Mouse (Mus musculus): Measurements from ENCODE around the gene Msi2. TPM values are rescaled to one million over a fixed set of nuclear protein-coding genes. Genes with fewer than 3 reads are reported as not detected.

The Msi2 gene
- polyA plus RNA-seq, 1 experiment, result 21.9 TPM

DNA sequence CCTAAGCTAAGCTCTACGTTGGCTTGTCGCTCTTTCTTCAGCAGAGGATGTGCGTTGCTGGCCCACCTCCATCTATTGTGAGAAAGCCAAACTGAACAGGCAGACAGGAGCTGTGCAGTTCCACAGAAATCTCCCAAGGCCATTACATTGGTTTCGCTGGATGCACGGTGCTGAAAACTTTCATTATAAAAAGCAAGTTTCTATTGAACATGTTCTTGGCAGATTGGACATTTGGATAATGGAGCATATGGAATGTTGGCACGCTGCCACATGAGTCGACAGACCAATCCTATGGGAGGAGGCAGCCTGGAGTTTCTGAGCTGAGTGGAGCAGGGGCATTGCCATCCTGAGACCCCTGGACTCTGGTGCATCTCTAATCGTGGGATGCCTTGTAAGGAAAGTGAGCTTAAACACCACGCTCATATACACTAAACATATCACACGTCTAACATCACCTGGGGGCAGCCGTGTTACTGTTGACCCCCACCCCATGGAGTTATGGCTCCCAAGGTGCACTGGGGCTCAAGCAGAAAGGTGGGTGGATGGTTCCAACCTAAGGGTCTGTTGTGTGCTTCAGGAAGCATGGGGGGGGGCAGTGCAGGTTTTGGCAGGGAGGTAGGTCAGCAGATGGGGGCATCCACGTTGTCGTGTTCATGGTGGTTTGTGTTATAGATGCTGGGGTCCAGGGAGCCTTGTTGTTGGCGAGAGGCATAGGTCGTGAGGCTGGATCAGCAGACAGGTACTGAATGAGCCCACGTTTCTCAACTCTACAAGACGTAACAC, 389.3 kb downstream of the Msi2 start:
- Histone ChIP-seq H3K27ac (ENCODE audit: control insufficient read depth, insufficient read depth, low read depth, low read length, poor library complexity) (no peak overlapping the region), H3K4me3 (replicated peaks; ENCODE audit: control insufficient read depth, low read depth, low read length) (no peak overlapping the region), H3K4me1 (ENCODE audit: control insufficient read depth, insufficient read depth, low read length) (no peaks in the 10 kb centered on the region)
- 87% methylated on average over 17 of the region's 17 CpGs for WGBS
- TF ChIP-seq CTCF (IDR thresholded peaks at IDR 0.05; ENCODE audit: control insufficient read depth, insufficient read depth, low read length), result no peak
- no peak for TF ChIP-seq POLR2A (IDR thresholded peaks at IDR 0.05; ENCODE audit: borderline replicate concordance, control insufficient read depth, low read depth, low read length)

DNA sequence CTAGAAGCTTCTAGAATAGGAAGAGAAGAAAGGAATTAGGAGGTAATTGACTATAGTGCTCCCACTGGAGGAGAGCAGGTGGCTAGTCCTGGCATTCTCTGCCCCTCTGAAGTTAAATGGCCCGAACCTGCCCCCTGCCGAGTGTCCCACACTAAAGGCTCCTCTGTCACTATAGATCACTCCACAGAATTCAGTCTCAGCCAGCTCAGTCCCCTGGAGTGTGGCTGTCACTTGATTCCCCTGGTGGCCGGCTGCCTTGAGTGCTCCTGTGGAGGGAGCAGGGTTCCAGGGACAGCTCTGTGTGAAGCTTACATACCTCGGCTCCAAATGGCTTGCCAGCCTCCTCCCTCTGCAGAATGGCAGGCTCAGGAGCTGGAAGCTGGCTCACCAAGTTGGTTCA, 391.3 kb downstream of the Msi2 start:
- TF ChIP-seq POLR2A (IDR thresholded peaks at IDR 0.05; ENCODE audit: borderline replicate concordance, control insufficient read depth, low read depth, low read length), result no peak
- H3K27ac ChIP-seq (ENCODE audit: control insufficient read depth, insufficient read depth, low read depth, low read length, poor library complexity), result no peak overlapping the region
- 56% methylated on average over 4 of the region's 4 CpGs for WGBS
- no peak overlapping the region for H3K4me3 ChIP-seq (replicated peaks; ENCODE audit: control insufficient read depth, low read depth, low read length)
- no peaks in the 10 kb centered on the region for H3K4me1 ChIP-seq (ENCODE audit: control insufficient read depth, insufficient read depth, low read length)

DNA sequence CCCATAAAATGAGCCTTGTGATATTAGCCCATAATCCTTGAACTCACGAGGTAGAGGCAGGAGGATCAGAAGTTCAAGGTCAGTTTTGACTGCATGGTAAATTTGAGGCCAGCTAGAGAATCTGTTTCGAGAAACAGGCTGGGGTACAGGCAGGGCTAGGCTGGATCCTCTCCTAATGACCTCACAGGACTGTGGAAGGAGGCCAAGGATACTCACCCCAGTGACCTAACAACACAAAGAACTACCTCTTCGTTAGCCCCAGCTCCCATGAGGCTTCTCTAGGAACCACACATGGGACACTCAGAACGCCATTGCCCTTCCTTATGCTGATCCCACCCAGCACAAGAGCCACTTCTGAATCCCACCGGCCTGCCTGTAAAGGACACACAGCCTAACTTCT, 399.5 kb downstream of the Msi2 start:
- H3K4me1 ChIP-seq (ENCODE audit: control insufficient read depth, insufficient read depth, low read length), result no peaks in the 10 kb centered on the region
- 82% methylated on average over 5 of the region's 5 CpGs for WGBS
- H3K4me3 ChIP-seq (replicated peaks; ENCODE audit: control insufficient read depth, low read depth, low read length), result no peak overlapping the region
- TF ChIP-seq CTCF (IDR thresholded peaks at IDR 0.05; ENCODE audit: control insufficient read depth, insufficient read depth, low read length) (no peak), POLR2A (IDR thresholded peaks at IDR 0.05; ENCODE audit: borderline replicate concordance, control insufficient read depth, low read depth, low read length) (no peak)
- H3K27ac ChIP-seq (ENCODE audit: control insufficient read depth, insufficient read depth, low read depth, low read length, poor library complexity), result no peak overlapping the region

DNA sequence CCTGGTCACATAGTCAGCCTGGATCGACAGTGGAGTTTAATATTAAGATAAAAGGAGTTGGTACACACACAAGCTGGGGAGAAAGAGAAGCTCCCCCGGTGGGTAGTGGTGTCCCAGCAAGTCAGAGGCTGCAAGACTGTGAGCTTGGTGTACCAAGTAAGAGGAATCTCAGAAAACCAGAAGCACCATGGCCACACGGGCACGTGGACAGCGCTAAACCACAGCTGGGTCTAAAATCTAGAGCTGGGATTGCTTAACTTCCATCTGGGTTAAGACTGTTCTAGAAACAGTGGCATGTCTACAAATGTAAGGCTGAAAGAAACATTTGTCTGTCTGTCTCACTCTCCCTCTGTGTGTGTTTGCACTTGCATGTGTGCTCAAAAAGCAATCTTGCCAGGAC, 402.9 kb downstream of the Msi2 start:
- TF ChIP-seq CTCF (IDR thresholded peaks at IDR 0.05; ENCODE audit: control insufficient read depth, insufficient read depth, low read length), result no peak
- no peak for TF ChIP-seq POLR2A (IDR thresholded peaks at IDR 0.05; ENCODE audit: borderline replicate concordance, control insufficient read depth, low read depth, low read length)
- WGBS, result 33% methylated on average over 5 of the region's 5 CpGs
- no peak overlapping the region for H3K27ac ChIP-seq (ENCODE audit: control insufficient read depth, insufficient read depth, low read depth, low read length, poor library complexity)
- no peak overlapping the region for H3K4me3 ChIP-seq (replicated peaks; ENCODE audit: control insufficient read depth, low read depth, low read length)
- H3K4me1 ChIP-seq (ENCODE audit: control insufficient read depth, insufficient read depth, low read length), result no peaks in the 10 kb centered on the region

DNA sequence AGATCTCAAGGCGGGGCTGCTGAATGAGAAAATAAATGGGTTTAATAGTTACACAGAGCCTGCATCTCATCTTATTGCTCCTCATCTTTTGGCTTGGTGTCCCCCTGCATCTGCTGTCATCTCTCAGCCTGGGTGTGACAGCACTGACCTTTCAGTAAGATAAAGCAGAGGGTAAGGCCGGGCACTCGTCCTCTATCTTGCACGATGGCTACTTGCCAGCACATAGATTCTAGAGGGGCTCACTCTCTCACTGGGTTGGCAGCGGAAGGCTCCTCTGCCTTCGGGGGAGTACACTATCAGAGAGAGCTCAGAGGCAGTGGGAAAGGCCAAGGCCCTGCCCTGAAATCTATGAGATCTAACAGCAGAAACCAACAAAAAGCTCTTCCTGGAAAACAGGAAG, 403.8 kb downstream of the Msi2 start:
- 58% methylated on average over 6 of the region's 6 CpGs for WGBS
- Histone ChIP-seq H3K4me1 (ENCODE audit: control insufficient read depth, insufficient read depth, low read length) (no peaks in the 10 kb centered on the region), H3K27ac (ENCODE audit: control insufficient read depth, insufficient read depth, low read depth, low read length, poor library complexity) (no peak overlapping the region), H3K4me3 (replicated peaks; ENCODE audit: control insufficient read depth, low read depth, low read length) (no peak overlapping the region)
- TF ChIP-seq POLR2A (IDR thresholded peaks at IDR 0.05; ENCODE audit: borderline replicate concordance, control insufficient read depth, low read depth, low read length) (no peak), CTCF (IDR thresholded peaks at IDR 0.05; ENCODE audit: control insufficient read depth, insufficient read depth, low read length) (no peak)

DNA sequence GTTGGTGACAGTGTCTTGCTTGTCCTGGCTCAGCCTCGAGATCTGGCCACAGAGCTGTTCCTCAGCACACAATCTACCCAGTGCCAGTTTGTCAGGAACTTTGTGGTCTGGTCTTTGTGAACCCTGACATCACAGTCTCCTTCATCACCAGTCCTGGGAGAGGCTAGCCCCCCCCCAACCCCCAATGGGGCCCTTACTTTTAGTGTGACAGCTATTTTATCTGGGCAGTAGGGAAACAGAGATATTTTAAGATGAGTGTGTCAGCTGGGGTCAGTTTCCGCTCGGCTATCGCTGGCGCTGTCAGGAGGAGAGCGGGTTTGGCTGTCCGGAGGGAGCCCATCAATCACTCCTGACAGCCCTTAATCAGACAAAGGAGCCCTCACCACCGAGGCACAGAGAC, 404.8 kb downstream of the Msi2 start:
- Histone ChIP-seq H3K4me3 (replicated peaks; ENCODE audit: control insufficient read depth, low read depth, low read length) (no peak overlapping the region), H3K27ac (ENCODE audit: control insufficient read depth, insufficient read depth, low read depth, low read length, poor library complexity) (no peak overlapping the region), H3K4me1 (ENCODE audit: control insufficient read depth, insufficient read depth, low read length) (no peaks in the 10 kb centered on the region)
- TF ChIP-seq CTCF (IDR thresholded peaks at IDR 0.05; ENCODE audit: control insufficient read depth, insufficient read depth, low read length) (no peak), POLR2A (IDR thresholded peaks at IDR 0.05; ENCODE audit: borderline replicate concordance, control insufficient read depth, low read depth, low read length) (no peak)
- WGBS, result 26% methylated on average over 8 of the region's 8 CpGs

DNA sequence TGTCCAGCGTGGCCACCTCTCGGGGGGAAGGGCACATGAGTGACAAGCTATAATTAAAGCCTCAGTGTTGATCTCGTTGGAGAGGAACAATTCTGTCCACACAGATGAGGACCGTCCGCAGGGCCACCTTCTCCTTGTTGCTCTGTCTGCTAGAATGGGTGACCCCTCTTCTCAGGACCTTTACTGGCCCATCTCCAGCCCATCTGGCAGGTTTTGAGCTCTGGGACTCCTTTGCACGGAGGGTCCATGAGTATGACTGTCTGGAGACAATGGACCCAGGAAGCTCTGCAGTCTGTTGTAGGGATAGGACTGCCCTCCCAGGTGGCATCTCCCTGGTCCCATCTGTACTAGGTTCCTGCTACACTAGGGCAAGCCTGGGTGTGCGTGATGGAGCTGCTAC, 406.7 kb downstream of the Msi2 start:
- Histone ChIP-seq H3K27ac (ENCODE audit: control insufficient read depth, insufficient read depth, low read depth, low read length, poor library complexity) (no peak overlapping the region), H3K4me3 (replicated peaks; ENCODE audit: control insufficient read depth, low read depth, low read length) (no peak overlapping the region), H3K4me1 (ENCODE audit: control insufficient read depth, insufficient read depth, low read length) (no peaks in the 10 kb centered on the region)
- TF ChIP-seq CTCF (IDR thresholded peaks at IDR 0.05; ENCODE audit: control insufficient read depth, insufficient read depth, low read length), result no peak
- no peak for TF ChIP-seq POLR2A (IDR thresholded peaks at IDR 0.05; ENCODE audit: borderline replicate concordance, control insufficient read depth, low read depth, low read length)
- WGBS, result 77% methylated on average over 7 of the region's 7 CpGs

DNA sequence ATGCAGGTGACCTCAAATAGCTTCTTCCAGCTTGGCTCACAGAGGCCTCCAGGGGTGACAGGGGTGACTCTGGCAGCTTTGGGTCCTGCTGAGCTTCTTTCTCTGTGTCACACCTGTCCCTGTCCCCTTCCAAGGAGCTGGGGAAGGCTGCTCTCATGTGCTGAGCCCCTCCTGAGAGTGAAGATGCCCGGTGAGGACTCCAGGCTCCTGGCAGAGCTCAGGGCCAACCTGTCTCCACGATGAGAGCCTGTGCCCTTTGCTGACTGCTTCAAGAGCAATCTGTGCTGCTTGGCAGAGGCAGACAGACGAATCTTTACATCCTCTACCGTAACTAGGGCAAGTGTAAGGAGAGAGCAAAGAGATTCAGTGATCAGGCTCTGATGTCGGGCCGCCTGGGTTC, 407.5 kb downstream of the Msi2 start:
- Histone ChIP-seq H3K27ac (ENCODE audit: control insufficient read depth, insufficient read depth, low read depth, low read length, poor library complexity) (no peak overlapping the region), H3K4me3 (replicated peaks; ENCODE audit: control insufficient read depth, low read depth, low read length) (no peak overlapping the region), H3K4me1 (ENCODE audit: control insufficient read depth, insufficient read depth, low read length) (no peaks in the 10 kb centered on the region)
- 73% methylated on average over 6 of the region's 6 CpGs for WGBS
- TF ChIP-seq CTCF (IDR thresholded peaks at IDR 0.05; ENCODE audit: control insufficient read depth, insufficient read depth, low read length), result no peak
- TF ChIP-seq POLR2A (IDR thresholded peaks at IDR 0.05; ENCODE audit: borderline replicate concordance, control insufficient read depth, low read depth, low read length), result no peak
